Mouse (Mus musculus): ENCODE measurements around the gene Vangl2. TPM values are rescaled to one million over a fixed set of nuclear protein-coding genes. Genes with fewer than 3 reads are reported as not detected.

Vangl2 gene
- polyA plus RNA-seq (2015; fragmentation: Nextera tagmentation; extraction: Ambion mirVana) = 3.8 and 4.5 TPM in 2 replicates

GRCm38 (mm10) chr1:172028394-172029275 lies at the start of gene Vangl2:
Vangl2 (minus strand) TSS chr1:172028444.

GRCm38 (mm10) chr1:172057491-172057921 lies 29.3 kb upstream of the Vangl2 start, which contains the start of gene Nhlh1:
Nhlh1 (minus strand) TSS chr1:172057573.

Other genes starting within 250 kb of the Vangl2 start
- 3.2 and 11.5 TPM in 2 replicates for gene Cd84, start 188.7 kb downstream of the Vangl2 start, polyA plus RNA-seq (2015; fragmentation: Nextera tagmentation; extraction: Ambion mirVana)
- gene Gm10521, start 132.8 kb downstream of the Vangl2 start, polyA plus RNA-seq (2015; fragmentation: Nextera tagmentation; extraction: Ambion mirVana) = not detected in 2 replicates
- gene Slamf6, start 110.9 kb downstream of the Vangl2 start, polyA plus RNA-seq (2015; fragmentation: Nextera tagmentation; extraction: Ambion mirVana) = 0.67 TPM in 1 of 2 replicates, not detected in the other
- gene Nhlh1, start 29.1 kb upstream of the Vangl2 start, polyA plus RNA-seq (2015; fragmentation: Nextera tagmentation; extraction: Ambion mirVana) = not detected in 2 replicates
- gene Copa, start 54.1 kb upstream of the Vangl2 start, polyA plus RNA-seq (2015; fragmentation: Nextera tagmentation; extraction: Ambion mirVana) = 132 and 150 TPM in 2 replicates
- gene Ncstn, start 54.4 kb upstream of the Vangl2 start, polyA plus RNA-seq (2015; fragmentation: Nextera tagmentation; extraction: Ambion mirVana) = 80.8 and 82.0 TPM in 2 replicates
- 83.1 and 96.4 TPM in 2 replicates for gene Pex19, start 98.3 kb upstream of the Vangl2 start, polyA plus RNA-seq (2015; fragmentation: Nextera tagmentation; extraction: Ambion mirVana)
- 86.6 and 87.0 TPM in 2 replicates for gene Dcaf8, start 119.6 kb upstream of the Vangl2 start, polyA plus RNA-seq (2015; fragmentation: Nextera tagmentation; extraction: Ambion mirVana)
- 123 and 148 TPM in 2 replicates for gene Pea15a, start 178.4 kb upstream of the Vangl2 start, polyA plus RNA-seq (2015; fragmentation: Nextera tagmentation; extraction: Ambion mirVana)
- gene Casq1, start 191.4 kb upstream of the Vangl2 start, polyA plus RNA-seq (2015; fragmentation: Nextera tagmentation; extraction: Ambion mirVana) = 33.6 and 42.0 TPM in 2 replicates
- 0.05 TPM in 1 of 2 replicates, not detected in the other for gene Atp1a4, start 230.0 kb upstream of the Vangl2 start, polyA plus RNA-seq (2015; fragmentation: Nextera tagmentation; extraction: Ambion mirVana)
- 32.5 and 37.1 TPM in 2 replicates for gene Igsf8, start 233.2 kb upstream of the Vangl2 start, polyA plus RNA-seq (2015; fragmentation: Nextera tagmentation; extraction: Ambion mirVana)